ENCODE assay signal across 20 mouse cellular contexts in the genomic region with DNA sequence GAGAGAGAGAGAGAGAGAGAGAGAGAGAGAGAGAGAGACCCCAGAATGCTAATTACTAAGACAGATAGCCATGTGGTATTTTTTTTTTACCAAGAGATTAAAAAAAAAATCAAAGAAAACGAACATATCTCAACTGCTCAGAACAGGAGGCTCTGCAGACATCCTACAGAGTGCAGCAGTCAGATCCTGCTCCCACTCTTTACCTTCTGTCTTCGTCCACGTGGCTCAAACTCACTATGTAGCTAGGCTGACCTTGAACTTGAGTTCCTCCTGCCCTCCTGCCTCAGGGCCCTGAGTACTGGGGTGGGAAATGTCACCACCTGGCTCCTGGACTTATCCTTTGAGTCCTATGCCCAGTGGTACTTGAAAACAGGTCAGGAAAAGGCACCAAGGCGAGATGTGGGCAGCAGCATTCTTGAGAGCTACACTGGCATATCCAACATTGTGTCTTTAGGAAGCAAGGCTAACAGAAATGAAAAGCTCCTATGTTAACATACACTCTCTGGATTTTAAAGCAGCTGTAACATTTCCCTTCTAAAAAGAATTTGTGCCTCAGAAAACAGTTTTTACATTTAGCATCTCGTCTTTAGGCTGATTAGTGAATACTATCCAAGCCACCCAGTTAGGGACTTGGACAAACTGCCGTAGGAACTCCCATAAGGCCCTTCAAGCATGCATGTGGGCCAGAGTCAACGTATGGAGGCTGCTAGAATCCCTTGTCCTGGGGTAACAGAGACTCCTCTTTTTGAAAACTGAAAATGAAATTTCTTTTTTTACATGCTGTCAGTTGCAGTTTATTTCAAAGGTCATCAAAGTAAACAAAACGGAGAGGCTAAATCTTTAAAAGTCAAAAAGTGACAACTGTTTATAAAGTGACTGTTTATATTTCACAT.
DNase-seq lines count a peak whose midpoint lies in the region; ATAC-seq and TF ChIP-seq lines count a peak whose summit lies in the region.
"Had no signal": no experiment of that assay in that cellular context is flagged by ENCODE, and none has a peak within 500 bp of the region (broad histone marks: within the 10 kb centered on the region; RNA-seq: fewer than 3 reads in every experiment).

No protein-coding gene starts in this region.

- no peaks in the 10 kb centered on the region for H3K36me3 ChIP-seq in kidney, postnatal 0 days (ENCODE audit: insufficient read depth, low read length)
- no peaks in the 10 kb centered on the region for H3K36me3 ChIP-seq in lung, embryonic 15.5 days

- 73% methylated on average over 8 of the region's 8 CpGs for WGBS in kidney, postnatal 0 days
- 48% methylated on average over 8 of the region's 8 CpGs for WGBS in lung, embryonic 15.5 days

- no peak for TF ChIP-seq CTCF in kidney, postnatal 0 days (IDR thresholded peaks at IDR 0.05; ENCODE audit: low read depth)

- 0 out of 2 replicates have a peak, but pooled peaks cover 12% of the 10 kb centered on the region for H3K4me1 ChIP-seq in kidney, postnatal 0 days (replicated peaks; ENCODE audit: insufficient read depth, low read length)
- peaks cover 45% of the 10 kb centered on the region for H3K4me1 ChIP-seq in lung, embryonic 15.5 days
- H3K4me1 ChIP-seq: forebrain, embryonic 10.5 days had no signal

- no peak for ATAC-seq in kidney, postnatal 0 days (replicated peaks; ENCODE audit: low FRiP score, low read depth)
- no peak for ATAC-seq in lung, embryonic 15.5 days (ENCODE audit: borderline replicate concordance, extremely low read depth, low FRiP score, low TSS enrichment)
- peak; percentile 42; the same call in 1 of the 2 replicates for ATAC-seq in megakaryocyte progenitor cell, adult 5-6 weeks (replicated peaks; ENCODE audit: poor library complexity)
- ATAC-seq in monocyte, adult 5-6 weeks (replicated peaks; ENCODE audit: insufficient number of reproducible peaks, low FRiP score, low TSS enrichment, poor library complexity, severe bottlenecking): no peak
- no peak for ATAC-seq in megakaryocyte, adult 5-6 weeks (ENCODE audit: poor library complexity, severe bottlenecking)
- ATAC-seq: forebrain, postnatal 0 days had no signal

- no peak overlapping the region for H3K4me2 ChIP-seq in kidney, postnatal 0 days (ENCODE audit: low read length)
- no peak overlapping the region for H3K4me2 ChIP-seq in lung, embryonic 15.5 days
- H3K4me2 ChIP-seq: midbrain, embryonic 11.5 days had no signal

- 0 out of 2 replicates have a peak overlapping the region, but pooled peaks have one; percentile 26 for H3K27ac ChIP-seq in kidney, postnatal 0 days
- H3K27ac ChIP-seq in lung, embryonic 15.5 days: peak overlapping the region; percentile 44
- H3K27ac ChIP-seq: forebrain, embryonic 10.5 days; liver, embryonic 14.5 days had no signal

- no peak overlapping the region for H3K9ac ChIP-seq in kidney, postnatal 0 days (ENCODE audit: low read depth, low read length)
- no peak overlapping the region for H3K9ac ChIP-seq in lung, embryonic 15.5 days
- H3K9ac ChIP-seq: forebrain, postnatal 0 days; liver, embryonic 14.5 days had no signal

- peak; percentile 39 for DNase-seq in kidney, postnatal 0 days (ENCODE audit: low spot score)
- no peak for DNase-seq in kidney, adult 11 months
- no peak for DNase-seq in lung, adult 18-20 months
- DNase-seq: adrenal gland, postnatal 36 days; cerebellum, adult 18-20 months; cerebellum, postnatal 25 days; embryo, embryonic 11 days; forebrain, postnatal 0 days; gastrocnemius, postnatal 10 days; layer of hippocampus, postnatal 36 days; thymus, adult 18-20 months; thymus, postnatal 4 days had no signal

- no peaks in the 10 kb centered on the region for H3K9me3 ChIP-seq in kidney, postnatal 0 days (replicated peaks; ENCODE audit: low read length)
- H3K9me3 ChIP-seq in lung, embryonic 15.5 days: no peaks in the 10 kb centered on the region
- H3K9me3 ChIP-seq: forebrain, embryonic 10.5 days had no signal

- H3K4me3 ChIP-seq in kidney, postnatal 0 days (replicated peaks; ENCODE audit: low read depth, low read length): no peak overlapping the region
- H3K4me3 ChIP-seq in lung, embryonic 15.5 days: no peak overlapping the region
- H3K4me3 ChIP-seq: forebrain, embryonic 10.5 days; myocyte had no signal

- H3K27me3 ChIP-seq in kidney, postnatal 0 days (ENCODE audit: insufficient read depth, low read length): no peaks in the 10 kb centered on the region
- H3K27me3 ChIP-seq in lung, embryonic 15.5 days: no peaks in the 10 kb centered on the region
